Mouse (Mus musculus) lung, postnatal 0 days (tissue): ENCODE results near the gene Cdhr3.

Source experiments
- CTCF ChIP-seq: IDR thresholded peaks from 2 replicates; pipeline ENCODE4 v1.5.1; 2016; ENCODE audit warnings: antibody characterized with exemption, mild to moderate bottlenecking
- EP300 ChIP-seq: IDR thresholded peaks from 2 replicates; pipeline ENCODE4 v1.6.1; 2016; ENCODE audit warnings: antibody characterized with exemption, mild to moderate bottlenecking, control low read depth

DNA sequence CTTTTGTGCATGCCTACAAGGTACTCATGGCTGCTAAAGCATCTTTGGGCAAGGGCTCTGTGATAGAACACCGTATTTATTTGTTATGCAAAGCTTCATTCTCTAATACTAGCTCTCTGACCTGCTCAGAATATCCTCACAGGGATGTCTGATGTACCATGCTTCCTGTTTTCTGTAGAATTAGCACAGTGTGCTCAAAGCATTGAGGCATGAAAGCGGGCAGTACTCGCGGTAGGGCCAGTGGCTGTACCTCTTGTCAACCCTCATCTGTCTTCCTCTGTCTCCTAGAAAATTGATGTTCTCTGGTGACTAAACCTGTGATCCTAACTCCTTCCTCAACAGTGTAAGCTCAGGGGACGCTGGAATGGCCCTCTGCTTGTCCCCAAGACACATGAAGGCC, 98.6 kb downstream of the Cdhr3 start:
- TF ChIP-seq EP300 (no peak), CTCF (no peak)
